26 mouse cellular contexts compared by ENCODE assay signal in genomic region chr10:80839848-80840247, GRCm38 (mm10). TPM values are rescaled to one million over a fixed set of nuclear protein-coding genes. Genes with fewer than 3 reads are reported as not detected.
"Had no signal": no experiment of that assay in that cellular context is flagged by ENCODE, and none has a peak within 500 bp of the region (broad histone marks: within the 10 kb centered on the region; RNA-seq: fewer than 3 reads in every experiment).

No protein-coding gene starts in this region.

- H3K4me3 ChIP-seq: layer of hippocampus, adult 2 months; limb, embryonic 10.5 days; limb, embryonic 13.5 days; liver, embryonic 12.5 days; liver, embryonic 15.5 days; lung, embryonic 15.5 days; megakaryocyte, embryonic 14.5 days; midbrain, embryonic 10.5 days; neural tube, embryonic 13.5 days had no signal

- H3K9ac ChIP-seq: limb, embryonic 13.5 days; liver, embryonic 12.5 days; liver, embryonic 15.5 days; lung, embryonic 15.5 days had no signal

- H3K9me3 ChIP-seq: limb, embryonic 10.5 days; limb, embryonic 13.5 days; liver, embryonic 12.5 days; liver, embryonic 15.5 days; lung, embryonic 15.5 days; neural tube, embryonic 13.5 days had no signal

- ATAC-seq: liver, embryonic 12.5 days; midbrain, embryonic 16.5 days had no signal

- H3K36me3 ChIP-seq: limb, embryonic 10.5 days; limb, embryonic 13.5 days; liver, embryonic 12.5 days; liver, embryonic 15.5 days; lung, embryonic 15.5 days; midbrain, embryonic 10.5 days; neural tube, embryonic 13.5 days had no signal

- H3K27ac ChIP-seq: kidney, postnatal 0 days; layer of hippocampus, adult 2 months; limb, embryonic 10.5 days; limb, embryonic 13.5 days; liver, embryonic 12.5 days; liver, embryonic 15.5 days; lung, embryonic 15.5 days; midbrain, embryonic 10.5 days; neural tube, embryonic 13.5 days; stomach, postnatal 0 days had no signal

- H3K4me2 ChIP-seq: limb, embryonic 13.5 days; liver, embryonic 12.5 days; liver, embryonic 15.5 days; lung, embryonic 15.5 days; neural tube, embryonic 13.5 days had no signal

- DNase-seq: kidney, adult 2 months; kidney, postnatal 25 days; layer of hippocampus, adult 9-11 months; liver; lung, adult 18-20 months; lung, postnatal 10 days; lung, postnatal 36 days; right cerebral cortex, adult 18-20 months; right cerebral cortex, postnatal 14 days; right cerebral cortex, postnatal 4 days; thymus, adult 2 months; thymus, postnatal 14 days; thymus, postnatal 4 days had no signal

RNA-seq across cellular contexts. Expression of gene Lingo3, which starts 4.0 kb away (rescaled TPM):
- polyA plus RNA-seq: liver, embryonic 12.5 days; liver, embryonic 15.5 days had no signal

RNA-seq across cellular contexts. Expression of gene Jsrp1, which starts 26.6 kb away (rescaled TPM):
- polyA plus RNA-seq: large intestine, adult 2 months; thymus, adult 2 months had no signal
